Mouse (Mus musculus): Measurements from ENCODE around the gene Prodh2. TPM values are rescaled to one million over a fixed set of nuclear protein-coding genes. Genes with fewer than 3 reads are reported as not detected.
"Not testable (repeated sequence)": the region's sequence is repeated elsewhere in the genome, so short reads cannot be mapped to it uniquely, and the experiment has no call there.

Gene Prodh2
- total RNA-seq (2021) (under 1 TPM in 1 of 2 experiments, not detected in 1; 0.86 TPM), polyA plus RNA-seq (2012; rRNA removed) (0.10 TPM in 1 of 2 replicates, not detected in the other)
- long read RNA-seq = 0 reads

- DNase-seq = no peak
Measured at GRCm38 (mm10) chr7:30493401-30493931, at the start of gene Prodh2. Gene Prodh2, plus strand, starts transcription at chr7:30493622.

- DNase-seq = no peak
Measured at GRCm38 (mm10) chr7:30443696-30444095, 49.7 kb upstream of the Prodh2 start.

GRCm38 (mm10) chr7:30444154-30444970 is 49.1 kb upstream of the Prodh2 start:
- peak; percentile 70 for DNase-seq

GRCm38 (mm10) chr7:30444971-30445751 is 48.3 kb upstream of the Prodh2 start, which contains the start of gene Aplp1:
Gene Aplp1, minus strand, starts transcription at chr7:30445535.
- DNase-seq = peak; percentile 81

- DNase-seq = no peak
Measured at GRCm38 (mm10) chr7:30450241-30450640, 43.2 kb upstream of the Prodh2 start.

GRCm38 (mm10) chr7:30453327-30453726 is 40.1 kb upstream of the Prodh2 start:
- no peak for DNase-seq

GRCm38 (mm10) chr7:30453766-30454165 is 39.7 kb upstream of the Prodh2 start:
- DNase-seq = peak; percentile 29

GRCm38 (mm10) chr7:30454259-30454658 is 39.2 kb upstream of the Prodh2 start:
- no peak for DNase-seq

GRCm38 (mm10) chr7:30456487-30456886 is 36.9 kb upstream of the Prodh2 start:
- no peak for DNase-seq

GRCm38 (mm10) chr7:30456911-30457628 is 36.4 kb upstream of the Prodh2 start:
- DNase-seq = no peak

GRCm38 (mm10) chr7:30457629-30458330 is 35.6 kb upstream of the Prodh2 start, which contains the start of the genes Kirrel2 and Nphs1:
Gene Kirrel2, minus strand, starts transcription at chr7:30457690.
Gene Nphs1, plus strand, starts transcription at chr7:30458315.
- no peak for DNase-seq

- no peak for DNase-seq
Measured at GRCm38 (mm10) chr7:30459484-30459883, 33.9 kb upstream of the Prodh2 start.

- no peak for DNase-seq
Measured at GRCm38 (mm10) chr7:30463568-30463967, 29.9 kb upstream of the Prodh2 start.

GRCm38 (mm10) chr7:30463996-30464395 is 29.4 kb upstream of the Prodh2 start:
- DNase-seq = no peak

- no peak for DNase-seq
Measured at GRCm38 (mm10) chr7:30464816-30465300, 28.6 kb upstream of the Prodh2 start.

- peak; percentile 44 for DNase-seq
Measured at GRCm38 (mm10) chr7:30472411-30472810, 21.0 kb upstream of the Prodh2 start.

- no peak for DNase-seq
Measured at GRCm38 (mm10) chr7:30474999-30475398, 18.4 kb upstream of the Prodh2 start.

- not testable (repeated sequence) for DNase-seq
Measured at GRCm38 (mm10) chr7:30476136-30476535, 17.3 kb upstream of the Prodh2 start.

GRCm38 (mm10) chr7:30477415-30478381 is 15.7 kb upstream of the Prodh2 start:
- DNase-seq = no peak

- no peak for DNase-seq
Measured at GRCm38 (mm10) chr7:30484250-30484649, 9.2 kb upstream of the Prodh2 start.

Data from adrenal gland, adult 2 months (tissue).